Mouse (Mus musculus) midbrain, embryonic 13.5 days (tissue): ENCODE results near the gene Oard1. TPM values are rescaled to one million over a fixed set of nuclear protein-coding genes. Genes with fewer than 3 reads are reported as not detected.

ENCODE experiments used
- ATAC-seq: fragments of 200-750 bp; cut with Nextera tagmentation; 2 replicates; pipeline ENCODE4 v1.8.0; 2017; ENCODE audit warnings: mild to moderate bottlenecking, moderate TSS enrichment, moderate library complexity
- H3K27ac ChIP-seq: fragments of 300-500 bp; sonication (generic); 2 replicates; pipeline ENCODE4 v1.5.1; 2015; ENCODE audit warnings: inconsistent platforms, mild to moderate bottlenecking, moderate library complexity
- H3K27me3 ChIP-seq: fragments of 300-500 bp; sonication (generic); 2 replicates; pipeline ENCODE4 v1.6.1; 2015; ENCODE audit warnings: mild to moderate bottlenecking, inconsistent platforms
- H3K36me3 ChIP-seq: fragments of 300-500 bp; sonication (generic); 2 replicates; pipeline ENCODE4 v1.6.1; 2015; ENCODE audit warnings: mild to moderate bottlenecking, inconsistent platforms
- H3K4me1 ChIP-seq: fragments of 300-500 bp; sonication (generic); replicated peaks from 2 replicates; pipeline ENCODE4 v1.6.1; 2015; ENCODE audit warnings: inconsistent platforms
- H3K4me2 ChIP-seq: fragments of 300-500 bp; sonication (generic); replicated peaks from 2 replicates; pipeline ENCODE4 v1.6.1; 2015; ENCODE audit warnings: moderate library complexity, mild to moderate bottlenecking, inconsistent platforms
- H3K4me3 ChIP-seq: fragments of 300-500 bp; sonication (generic); replicated peaks from 2 replicates; pipeline ENCODE4 v1.5.1; 2015; ENCODE audit warnings: mild to moderate bottlenecking, inconsistent platforms
- H3K9ac ChIP-seq: fragments of 300-500 bp; sonication (generic); replicated peaks from 2 replicates; pipeline ENCODE4 v1.6.1; 2015; ENCODE audit warnings: mild to moderate bottlenecking, inconsistent platforms
- H3K9me3 ChIP-seq: fragments of 300-500 bp; sonication (generic); 2 replicates; pipeline ENCODE4 v1.6.1; 2016; ENCODE audit warnings: mild to moderate bottlenecking, inconsistent platforms
- whole genome bisulfite sequencing: fragments of 180-500 bp; shearing (Covaris S2); methylation state at CpG from one replicate; pipeline ENCODE4 v1.1.7; 2015; 5-methylcytosine and 5-hydroxymethylcytosine counted together
- polyA plus RNA-seq: library from polyadenylated mRNA; unstranded; fragments of >200 nt; fragmentation: Nextera tagmentation; extraction: Ambion mirVana; gene quantifications from 2 replicates; pipeline ENCODE4 v1.2.1, GENCODE M21; 2015

Oard1 gene
- polyA plus RNA-seq, 1 experiment from 2014 or later: 65.6 TPM

DNA sequence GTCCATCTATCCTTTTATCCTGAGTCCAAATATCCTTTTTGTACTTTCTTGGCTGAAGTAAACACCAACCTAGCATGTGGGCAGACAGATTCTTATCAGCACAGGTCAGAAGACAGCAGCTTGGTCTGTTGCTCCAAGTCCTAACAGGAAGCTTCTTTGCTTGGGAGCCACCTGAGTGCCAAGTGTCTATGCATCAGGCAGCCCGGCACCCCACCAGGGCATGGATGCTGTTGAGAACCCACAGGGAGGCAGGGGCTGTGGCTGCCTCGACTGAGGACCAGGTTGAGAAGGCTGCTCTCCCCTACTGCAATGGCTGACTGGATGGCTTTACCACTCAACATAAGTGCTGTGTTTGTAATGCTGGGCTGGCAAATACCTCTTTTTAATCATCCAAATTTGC, 21.1 kb upstream of the Oard1 start:
- H3K27me3 ChIP-seq: no peaks in the 10 kb centered on the region
- H3K4me2 ChIP-seq: no peak overlapping the region
- H3K9me3 ChIP-seq: no peaks in the 10 kb centered on the region
- WGBS: 96% methylated on average over 2 of the region's 2 CpGs
- no peak for ATAC-seq
- peaks cover 81% of the 10 kb centered on the region for H3K36me3 ChIP-seq
- no peak overlapping the region for H3K27ac ChIP-seq
- no peak overlapping the region for H3K4me3 ChIP-seq
- H3K9ac ChIP-seq: no peak overlapping the region
- no peaks in the 10 kb centered on the region for H3K4me1 ChIP-seq

- H3K9ac ChIP-seq: no peak overlapping the region
Observed at GRCm38 (mm10) chr17:48389442-48389841, 20.4 kb upstream of the Oard1 start.

DNA sequence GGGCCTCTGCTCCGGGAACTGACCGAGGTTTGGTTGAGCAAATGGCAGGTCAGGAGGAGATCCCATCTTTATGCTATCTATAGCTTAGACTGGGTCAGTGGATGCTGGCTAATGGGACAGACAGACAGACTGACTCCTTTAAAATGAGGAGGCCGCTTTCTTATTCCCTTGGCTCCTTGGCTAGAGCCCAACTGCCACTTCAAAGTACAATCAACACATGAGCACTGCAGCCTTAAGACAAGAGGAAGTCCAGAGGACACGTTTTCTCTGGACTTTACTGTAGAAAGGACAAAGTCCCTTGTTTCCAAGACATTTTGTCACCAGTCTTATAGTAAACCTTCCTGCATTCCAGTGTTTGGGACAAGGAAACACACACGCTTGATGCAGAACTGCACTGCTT, 18.4 kb upstream of the Oard1 start:
- Histone ChIP-seq H3K27ac (no peak overlapping the region), H3K9me3 (no peaks in the 10 kb centered on the region), H3K4me1 (no peaks in the 10 kb centered on the region), H3K9ac (no peak overlapping the region), H3K36me3 (peaks cover 98% of the 10 kb centered on the region), H3K27me3 (no peaks in the 10 kb centered on the region), H3K4me2 (no peak overlapping the region), H3K4me3 (no peak overlapping the region)
- ATAC-seq: no peak
- WGBS: 95% methylated on average over 5 of the region's 5 CpGs

More at GRCm38 (mm10) chr17:48389442-48389841, 20.4 kb upstream of the Oard1 start:
- no peak for ATAC-seq
- no peaks in the 10 kb centered on the region for H3K27me3 ChIP-seq
- H3K36me3 ChIP-seq: peaks cover 88% of the 10 kb centered on the region
- no peaks in the 10 kb centered on the region for H3K4me1 ChIP-seq
- H3K27ac ChIP-seq: no peak overlapping the region
- no peak overlapping the region for H3K4me2 ChIP-seq
- 93% methylated on average over 5 of the region's 5 CpGs for WGBS
- no peaks in the 10 kb centered on the region for H3K9me3 ChIP-seq
- H3K4me3 ChIP-seq: no peak overlapping the region

- WGBS: 96% methylated on average over 3 of the region's 3 CpGs
- H3K4me3 ChIP-seq: no peak overlapping the region
- no peak overlapping the region for H3K4me2 ChIP-seq
- H3K9ac ChIP-seq: no peak overlapping the region
- ATAC-seq: no peak
- no peaks in the 10 kb centered on the region for H3K9me3 ChIP-seq
- H3K4me1 ChIP-seq: no peaks in the 10 kb centered on the region
- H3K36me3 ChIP-seq: peaks cover 89% of the 10 kb centered on the region
- no peak overlapping the region for H3K27ac ChIP-seq
- H3K27me3 ChIP-seq: no peaks in the 10 kb centered on the region
Observed at GRCm38 (mm10) chr17:48392616-48393015, 17.2 kb upstream of the Oard1 start.

DNA sequence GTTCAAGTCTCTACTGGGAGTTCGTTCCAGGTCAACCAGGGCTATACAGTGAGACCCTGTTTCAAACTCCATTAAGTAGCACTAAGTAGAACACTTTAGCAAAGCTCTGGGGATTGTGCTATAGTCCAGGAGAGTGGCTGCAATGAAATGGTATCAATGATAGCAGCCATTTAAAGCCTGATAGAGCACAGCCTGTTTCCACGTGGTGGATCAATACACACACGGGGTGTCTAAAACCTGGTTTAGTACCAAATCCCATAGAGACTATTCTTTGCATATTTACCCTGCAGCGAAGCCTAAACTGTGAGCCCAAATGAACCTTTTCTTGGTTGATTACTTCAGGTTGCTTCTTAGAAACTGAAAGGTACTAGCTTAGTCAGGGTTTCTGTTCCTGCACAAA, 8.1 kb upstream of the Oard1 start:
- Histone ChIP-seq H3K4me1 (no peaks in the 10 kb centered on the region), H3K27ac (no peak overlapping the region), H3K9me3 (no peaks in the 10 kb centered on the region), H3K9ac (no peak overlapping the region), H3K27me3 (no peaks in the 10 kb centered on the region), H3K4me2 (no peak overlapping the region), H3K36me3 (peaks cover 26% of the 10 kb centered on the region), H3K4me3 (no peak overlapping the region)
- ATAC-seq: no peak
- WGBS: 81% methylated on average over 4 of the region's 4 CpGs

- Histone ChIP-seq H3K27ac (no peak overlapping the region), H3K9ac (no peak overlapping the region), H3K4me3 (no peak overlapping the region), H3K4me2 (no peak overlapping the region), H3K9me3 (no peaks in the 10 kb centered on the region), H3K36me3 (peaks cover 25% of the 10 kb centered on the region), H3K27me3 (no peaks in the 10 kb centered on the region), H3K4me1 (peaks cover 8% of the 10 kb centered on the region)
- WGBS: 94% methylated on average over 3 of the region's 3 CpGs
- ATAC-seq: no peak
Observed at GRCm38 (mm10) chr17:48402751-48403150, 7.1 kb upstream of the Oard1 start.

GRCm38 (mm10) chr17:48403848-48404247, 6.0 kb upstream of the Oard1 start:
- Histone ChIP-seq H3K9me3 (no peaks in the 10 kb centered on the region), H3K36me3 (peaks cover 15% of the 10 kb centered on the region), H3K27ac (no peak overlapping the region), H3K4me1 (peaks cover 15% of the 10 kb centered on the region), H3K4me2 (no peak overlapping the region), H3K9ac (no peak overlapping the region), H3K27me3 (no peaks in the 10 kb centered on the region), H3K4me3 (no peak overlapping the region)
- no peak for ATAC-seq
- 94% methylated on average over 2 of the region's 2 CpGs for WGBS

DNA sequence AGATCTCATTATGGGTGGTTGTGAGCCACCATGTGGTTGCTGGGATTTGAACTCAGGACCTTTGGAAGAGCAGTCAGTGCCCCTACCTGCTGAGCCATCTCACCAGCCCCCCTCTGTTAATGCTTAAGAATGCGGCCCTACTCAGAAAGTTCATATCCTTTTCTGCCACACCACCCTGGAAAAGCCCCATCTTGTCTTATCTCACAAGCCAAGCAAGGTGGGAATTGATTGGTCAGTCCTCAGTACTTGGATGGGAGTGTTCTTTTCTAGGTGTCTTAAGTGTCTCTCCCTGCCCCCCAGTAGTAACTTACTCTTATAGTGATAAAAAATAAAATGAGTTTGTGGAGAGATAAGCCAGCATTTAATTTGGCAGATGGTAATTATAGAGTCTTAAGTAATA, 5.1 kb upstream of the Oard1 start:
- Histone ChIP-seq H3K9ac (no peak overlapping the region), H3K27me3 (no peaks in the 10 kb centered on the region), H3K27ac (no peak overlapping the region), H3K36me3 (peaks cover 7% of the 10 kb centered on the region), H3K4me3 (no peak overlapping the region), H3K4me1 (peaks cover 15% of the 10 kb centered on the region), H3K4me2 (no peak overlapping the region), H3K9me3 (no peaks in the 10 kb centered on the region)
- 79% methylated on average over 1 of the region's 1 CpGs for WGBS
- ATAC-seq: no peak

- no peak overlapping the region for H3K4me3 ChIP-seq
- H3K27ac ChIP-seq: no peak overlapping the region
- H3K9ac ChIP-seq: 0 out of 2 replicates have a peak overlapping the region, but pooled peaks have one; percentile 99
- no peaks in the 10 kb centered on the region for H3K9me3 ChIP-seq
- peaks cover 30% of the 10 kb centered on the region for H3K4me1 ChIP-seq
- ATAC-seq: no peak
- no peaks in the 10 kb centered on the region for H3K36me3 ChIP-seq
- WGBS: 93% methylated on average over 4 of the region's 4 CpGs
- peak overlapping the region; percentile 73 for H3K4me2 ChIP-seq
- H3K27me3 ChIP-seq: no peaks in the 10 kb centered on the region
Observed at GRCm38 (mm10) chr17:48407154-48407553, 2.7 kb upstream of the Oard1 start.

DNA sequence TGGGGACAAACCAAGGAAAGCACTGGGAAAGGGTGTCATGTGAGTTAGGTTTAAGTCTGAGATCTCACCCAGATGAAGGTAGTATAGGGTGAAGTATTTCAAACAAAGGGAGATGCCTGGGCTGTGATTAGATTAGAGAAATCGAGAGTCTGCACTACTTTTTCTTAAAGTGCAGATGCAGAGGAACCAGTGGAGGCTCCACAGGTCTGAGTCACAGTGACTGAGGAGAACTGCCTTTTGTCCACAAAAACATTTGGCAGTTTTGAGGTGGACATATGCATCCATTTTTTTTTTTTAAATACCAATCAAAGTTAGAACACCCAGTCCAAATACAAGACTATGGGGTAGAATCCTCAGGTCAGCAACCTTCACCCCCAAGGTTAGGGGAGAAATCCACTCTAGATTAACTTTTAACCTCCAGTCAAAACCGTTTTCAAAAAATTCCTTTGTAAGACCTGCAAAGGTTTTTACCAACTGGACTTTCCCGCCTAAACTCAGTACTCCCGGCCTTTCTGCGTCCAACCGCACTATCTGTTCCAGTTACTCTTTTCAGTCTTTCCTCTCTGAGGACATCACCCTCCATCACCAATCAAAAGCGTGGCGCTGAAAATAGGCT, 1.8 kb upstream of the Oard1 start:
- 11% methylated on average over 8 of the region's 8 CpGs for WGBS
- peaks cover 31% of the 10 kb centered on the region for H3K4me1 ChIP-seq
- peak overlapping the region; percentile 100 for H3K27ac ChIP-seq
- no peaks in the 10 kb centered on the region for H3K27me3 ChIP-seq
- H3K9ac ChIP-seq: peak overlapping the region; percentile 99
- peaks cover 5% of the 10 kb centered on the region; the same call in 1 of the 2 replicates for H3K36me3 ChIP-seq
- H3K4me3 ChIP-seq: peak overlapping the region; percentile 88
- peak overlapping the region; percentile 73 for H3K4me2 ChIP-seq
- no peak for ATAC-seq
- no peaks in the 10 kb centered on the region for H3K9me3 ChIP-seq

GRCm38 (mm10) chr17:48408526-48409291, 1.1 kb upstream of the Oard1 start:
- no peaks in the 10 kb centered on the region for H3K9me3 ChIP-seq
- peak overlapping the region; percentile 88 for H3K4me3 ChIP-seq
- H3K4me1 ChIP-seq: peaks cover 31% of the 10 kb centered on the region
- ATAC-seq: peak; percentile 53
- peak overlapping the region; percentile 100 for H3K27ac ChIP-seq
- no peaks in the 10 kb centered on the region for H3K27me3 ChIP-seq
- peaks cover 7% of the 10 kb centered on the region; the same call in 1 of the 2 replicates for H3K36me3 ChIP-seq
- under 1% methylated on average over 47 of the region's 47 CpGs for WGBS
- peak overlapping the region; percentile 73 for H3K4me2 ChIP-seq
- H3K9ac ChIP-seq: peak overlapping the region; percentile 99

DNA sequence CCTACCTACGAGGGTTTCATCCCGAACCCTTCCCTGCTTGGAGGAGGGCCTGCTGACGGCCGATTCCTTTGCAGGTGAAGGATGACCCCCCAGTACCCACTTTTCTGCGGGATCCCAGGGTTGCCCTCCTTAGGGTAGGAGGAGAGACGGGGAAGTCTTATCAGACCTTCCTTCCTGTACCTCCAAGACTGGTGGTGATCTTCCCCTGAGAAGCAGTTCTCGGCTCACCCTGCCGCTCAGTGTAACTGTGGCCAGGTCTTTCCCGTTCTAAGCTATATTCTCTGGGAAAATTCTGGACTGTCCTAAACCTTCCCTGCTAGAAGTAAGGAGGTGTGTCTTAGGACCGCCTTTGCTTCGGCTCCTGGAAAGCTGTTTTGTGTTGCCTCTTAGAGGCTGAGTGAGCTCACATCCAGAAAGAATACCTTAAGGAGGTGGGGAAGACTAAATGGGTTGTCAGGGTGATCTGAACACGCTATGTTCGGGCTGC, 528 bp downstream of the Oard1 start:
- H3K4me2 ChIP-seq: peak overlapping the region; percentile 81
- under 1% methylated on average over 13 of the region's 13 CpGs for WGBS
- no peaks in the 10 kb centered on the region for H3K9me3 ChIP-seq
- peak overlapping the region; percentile 100 for H3K27ac ChIP-seq
- peak overlapping the region; percentile 88 for H3K4me3 ChIP-seq
- peaks cover 19% of the 10 kb centered on the region for H3K36me3 ChIP-seq
- peak; percentile 35 for ATAC-seq
- peaks cover 31% of the 10 kb centered on the region for H3K4me1 ChIP-seq
- H3K9ac ChIP-seq: peak overlapping the region; percentile 83
- H3K27me3 ChIP-seq: no peaks in the 10 kb centered on the region
